Mouse (Mus musculus): Measurements from ENCODE around the gene Ank.
A peak's percentile ranks its signal among the peaks of the same experiment; 100 is the strongest.

Gene Ank

DNA sequence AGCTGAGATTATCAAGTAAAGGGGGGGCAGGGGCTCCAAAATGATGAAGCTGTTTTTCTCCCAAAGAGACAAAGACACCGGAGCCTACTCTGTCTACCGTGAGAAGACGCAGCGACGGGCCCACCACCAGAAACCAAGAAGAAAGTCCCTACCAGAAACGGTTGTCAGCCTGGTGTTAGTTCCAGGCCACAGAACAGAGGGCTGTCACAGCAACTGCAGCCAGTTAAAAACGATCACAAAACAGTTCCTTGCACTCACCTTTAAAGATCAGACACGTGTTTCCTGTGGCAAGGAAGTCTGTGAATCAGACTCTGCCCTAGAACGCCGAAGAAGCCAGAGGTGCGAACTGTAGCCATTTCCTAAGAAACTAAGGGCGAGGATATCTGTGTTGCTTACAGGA, 174.7 kb downstream of the Ank start:
- no peak for DNase-seq (ENCODE audit: low spot score)

GRCm38 (mm10) chr15:27642895-27643294, 176.4 kb downstream of the Ank start:
- DNase-seq (ENCODE audit: low spot score) = peak; percentile 15
